Mouse (Mus musculus): Measurements from ENCODE around the gene Pax2.

GRCm38 (mm10) chr19:44748271-44748670, 7.6 kb upstream of the Pax2 start:
- TF ChIP-seq CTCF (IDR thresholded peaks at IDR 0.05) (no peak), EP300 (IDR thresholded peaks at IDR 0.05; ENCODE audit: insufficient read depth, low read depth, low read length) (no peak), POLR2A (IDR thresholded peaks at IDR 0.05; ENCODE audit: insufficient read depth, low read depth, low read length) (no peak)

Measured in heart, adult 2 months (tissue).